Mouse (Mus musculus) cerebellum, postnatal 10 days (tissue): Measurements from ENCODE around the gene Top1.
A peak's percentile ranks its signal among the peaks of the same experiment; 100 is the strongest.
"Not testable (repeated sequence)": the region's sequence is repeated elsewhere in the genome, so short reads cannot be mapped to it uniquely, and the experiment has no call there.

Source experiments
- DNase-seq, 2 experiments: peaks; one replicate each; pipeline ENCODE4 v3.0.0; 2021; ENCODE audit warnings: mixed read lengths in 2 of 2

Gene Top1

DNA sequence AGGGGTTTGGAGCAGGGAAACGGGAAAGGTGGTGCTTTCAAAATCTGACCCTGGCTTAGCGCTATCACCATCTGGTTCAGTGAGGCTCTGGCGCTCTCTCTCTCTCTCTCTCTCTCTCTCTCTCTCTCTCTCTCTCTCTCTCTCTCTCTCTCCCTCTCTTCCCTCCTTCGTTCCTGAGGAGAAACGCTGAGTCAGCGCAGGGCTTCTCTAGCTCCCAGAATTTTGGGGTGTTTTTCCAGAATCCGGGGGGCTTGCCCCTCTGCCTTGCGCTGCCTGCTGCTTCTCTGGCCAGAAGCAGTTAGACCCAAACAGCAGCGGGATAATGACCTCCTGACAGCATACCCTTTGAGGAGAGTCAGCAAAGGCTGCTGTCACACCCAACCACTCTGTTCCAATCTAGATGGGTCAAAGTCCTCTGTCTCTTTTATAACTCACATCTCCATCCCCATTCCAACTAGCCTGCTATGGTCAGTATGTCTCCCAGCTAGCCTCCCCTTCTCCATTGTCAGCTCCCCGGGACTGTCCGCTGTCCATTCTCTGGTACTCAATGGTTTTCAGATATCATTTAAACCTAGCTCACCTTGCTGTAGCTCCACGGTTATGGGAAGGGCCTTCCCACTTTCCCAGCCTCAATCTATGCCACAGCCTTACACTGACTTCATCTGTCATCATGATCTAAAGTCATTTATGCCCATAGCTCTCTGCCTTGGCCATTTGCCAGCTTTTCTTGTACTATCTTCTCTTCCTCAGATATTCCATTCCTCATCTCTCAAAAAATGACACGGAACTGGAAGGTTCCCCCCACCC is 5.6 kb upstream of the Top1 start:
- DNase-seq = peak; percentile 25 to 52

DNA sequence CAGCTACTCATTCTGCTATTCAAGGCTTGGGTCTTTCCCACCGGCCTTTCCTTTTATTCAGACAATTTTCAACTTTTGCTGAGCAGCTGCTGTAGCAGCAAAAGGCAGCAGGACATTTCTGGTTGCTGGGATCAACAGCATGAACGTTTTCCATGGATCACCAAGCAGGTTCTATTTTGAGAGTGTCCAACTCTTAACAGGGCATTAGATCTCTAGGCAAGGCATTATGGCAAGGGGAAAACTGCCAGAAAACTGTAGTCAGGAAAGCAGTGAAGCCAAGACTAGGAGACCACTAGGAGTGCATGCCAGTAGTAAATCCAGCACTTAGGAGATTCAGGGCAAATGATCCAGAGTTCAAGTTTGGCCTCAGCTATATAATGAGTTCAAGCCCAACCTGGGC is 4.5 kb upstream of the Top1 start:
- DNase-seq = peak; percentile 47 to 63

DNA sequence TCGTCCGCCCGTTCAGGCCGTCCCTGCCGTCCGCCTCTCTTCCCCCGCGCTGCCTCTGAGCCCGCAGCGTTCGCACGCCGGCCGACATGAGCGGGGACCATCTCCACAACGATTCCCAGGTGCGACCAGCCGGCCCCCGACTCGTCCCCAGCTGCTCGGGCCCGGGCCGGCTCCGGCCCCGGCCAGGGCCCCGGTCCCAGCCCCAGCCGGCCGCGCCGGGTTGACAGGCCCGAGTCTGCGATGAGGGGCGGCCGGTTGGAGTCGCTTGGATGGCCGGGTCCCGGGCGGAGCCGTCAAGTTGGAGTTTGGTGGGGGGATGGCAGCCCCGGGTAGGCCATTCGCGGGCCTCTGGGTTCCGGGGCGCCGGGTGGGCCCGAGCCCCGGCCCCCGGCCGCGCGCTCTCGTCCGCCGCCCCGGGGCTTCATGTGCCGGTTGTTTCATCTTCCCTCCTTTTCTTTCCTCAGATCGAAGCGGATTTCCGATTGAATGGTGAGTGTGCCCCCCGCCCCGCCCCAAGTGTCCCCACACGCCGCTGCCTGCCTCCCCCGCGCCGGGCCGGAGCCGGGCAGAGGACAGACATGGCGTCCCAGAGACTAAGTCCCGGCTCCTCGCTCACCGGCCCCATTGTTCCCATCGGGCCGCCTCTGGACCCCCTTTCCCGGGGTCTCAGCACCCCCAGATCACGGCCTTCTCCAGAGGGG is 606 bp downstream of the Top1 start:
- peak; percentile 71 to 77 for DNase-seq

DNA sequence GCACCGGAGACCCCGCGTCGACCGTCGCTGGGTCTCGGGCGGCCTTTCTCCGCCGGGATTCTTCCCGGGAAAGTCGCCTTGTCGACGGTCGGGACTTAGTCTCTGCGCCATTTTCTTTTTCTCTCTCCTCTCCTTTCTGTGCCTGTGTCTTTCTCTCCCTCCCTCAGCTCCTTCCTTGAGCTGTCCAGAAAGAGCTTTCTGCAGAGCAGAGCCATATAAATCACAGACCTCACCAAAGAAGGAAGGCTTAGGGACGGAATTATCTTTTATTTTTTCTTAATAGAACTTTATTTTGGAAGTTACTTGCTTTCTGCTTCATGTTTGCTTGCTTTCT is 1.1 kb downstream of the Top1 start:
- DNase-seq = no peak

DNA sequence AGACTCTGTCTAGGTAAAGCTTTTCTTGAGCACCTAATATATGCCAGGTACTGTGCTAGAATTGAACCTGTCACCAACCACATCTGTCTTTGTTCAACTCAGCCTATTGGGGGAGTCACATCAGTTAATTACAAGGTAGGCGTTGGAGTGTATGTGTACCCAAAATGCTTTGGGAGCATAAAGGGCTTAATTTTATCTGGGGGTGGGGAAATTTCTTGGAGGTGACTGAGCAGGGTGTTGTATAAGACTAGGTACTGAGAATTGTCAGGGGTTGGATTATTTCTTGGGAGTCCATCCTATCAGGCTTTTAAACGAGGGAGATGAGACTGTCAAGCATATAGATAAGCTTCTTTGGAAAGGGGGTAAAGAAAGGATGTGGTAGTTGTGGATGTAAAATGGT is 2.4 kb downstream of the Top1 start:
- DNase-seq = no peak

DNA sequence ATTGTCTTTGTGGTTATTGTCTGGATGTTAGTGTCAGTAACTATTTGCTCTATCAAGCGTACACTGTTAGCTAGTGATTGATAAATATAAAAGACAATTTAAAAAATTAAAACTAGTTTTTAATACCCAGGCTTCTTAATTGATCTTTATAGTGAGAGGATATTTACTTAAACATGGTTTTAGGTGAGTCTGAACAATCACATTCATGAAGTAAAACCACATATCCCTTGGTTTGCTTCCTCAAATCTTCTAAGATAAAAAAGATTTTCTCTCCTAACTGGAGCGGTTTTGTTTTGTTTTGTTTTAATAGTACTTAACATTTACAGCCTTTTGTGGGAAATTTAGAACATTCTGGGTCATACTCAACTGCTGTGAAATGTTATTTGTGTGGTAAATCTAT is 3.4 kb downstream of the Top1 start:
- DNase-seq = no peak

DNA sequence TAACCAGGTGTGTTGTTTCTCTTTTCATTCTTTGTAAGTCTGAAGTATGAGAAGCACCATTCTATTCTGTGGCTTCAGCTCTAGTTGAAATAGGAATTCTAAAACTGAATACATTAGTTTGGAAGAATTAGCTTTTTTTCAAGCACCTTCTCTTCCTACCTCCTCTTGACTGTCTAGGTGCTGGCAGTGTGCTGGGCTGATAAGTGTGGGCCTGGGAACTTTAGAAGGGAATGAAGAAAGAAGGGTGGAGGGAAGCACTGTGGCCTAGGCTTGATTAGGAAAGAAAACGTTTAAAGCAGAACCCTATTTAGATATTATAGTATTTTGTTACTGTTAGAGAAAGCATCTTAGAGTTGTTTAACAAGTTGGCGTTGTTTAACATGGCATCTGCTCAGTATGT is 5.5 kb downstream of the Top1 start:
- DNase-seq = no peak

DNA sequence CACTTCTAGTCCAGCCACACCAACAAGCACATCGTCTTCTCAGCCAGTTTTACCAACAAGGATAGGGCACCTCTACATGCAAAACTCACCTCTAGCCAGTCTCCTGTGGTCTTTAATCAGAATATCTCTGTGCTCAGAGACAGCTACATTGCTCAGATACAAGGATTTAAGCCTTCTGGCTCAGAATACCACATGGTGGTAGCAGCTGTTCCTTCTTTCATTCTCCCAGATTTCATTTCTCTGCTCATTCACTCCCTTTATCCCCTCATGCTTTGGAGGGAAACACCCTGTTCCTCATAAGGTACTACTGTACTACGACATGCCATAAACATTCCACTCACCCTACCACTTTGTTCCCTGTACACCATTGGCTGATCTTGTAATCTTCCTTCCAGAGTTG is 7.5 kb downstream of the Top1 start:
- DNase-seq = no peak

DNA sequence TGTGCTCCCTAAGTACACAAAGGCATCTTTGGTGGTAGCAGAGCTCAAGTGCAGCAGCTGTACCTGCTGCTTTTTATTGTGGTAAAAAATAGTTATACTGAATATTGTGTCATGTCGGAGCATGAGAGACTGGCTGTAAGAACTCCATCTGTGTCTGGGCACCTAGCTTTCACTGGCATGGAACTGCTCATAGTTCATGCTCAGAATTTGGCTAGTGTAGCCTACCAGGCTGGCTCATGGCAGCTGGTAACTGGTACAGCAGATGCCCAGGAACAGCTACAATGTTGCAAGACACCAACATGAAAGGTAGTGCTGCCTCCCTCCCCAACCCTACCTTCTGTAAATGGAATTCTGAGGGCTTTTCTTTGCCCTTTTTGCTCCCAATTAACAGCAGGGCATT is 9.9 kb downstream of the Top1 start:
- DNase-seq = peak; percentile 63 to 66

DNA sequence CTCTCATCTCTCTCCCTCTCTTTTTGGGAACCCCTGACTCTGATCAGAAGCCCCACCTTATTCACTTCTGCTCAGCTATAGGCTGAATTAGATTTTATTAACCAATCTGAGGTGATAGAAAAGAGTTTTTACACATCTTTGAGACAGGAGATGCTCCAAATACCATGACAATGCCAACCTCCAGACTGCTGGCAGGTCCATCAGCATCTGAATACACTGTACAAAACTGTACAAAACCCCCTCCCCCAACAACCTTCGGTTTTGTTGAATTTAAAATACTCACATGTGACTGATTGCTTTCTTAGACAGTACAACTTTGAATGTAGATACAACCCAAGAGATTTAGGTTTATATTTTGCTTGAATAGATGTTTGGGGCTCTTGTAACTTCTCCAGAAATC is 10.5 kb downstream of the Top1 start:
- DNase-seq = no peak

DNA sequence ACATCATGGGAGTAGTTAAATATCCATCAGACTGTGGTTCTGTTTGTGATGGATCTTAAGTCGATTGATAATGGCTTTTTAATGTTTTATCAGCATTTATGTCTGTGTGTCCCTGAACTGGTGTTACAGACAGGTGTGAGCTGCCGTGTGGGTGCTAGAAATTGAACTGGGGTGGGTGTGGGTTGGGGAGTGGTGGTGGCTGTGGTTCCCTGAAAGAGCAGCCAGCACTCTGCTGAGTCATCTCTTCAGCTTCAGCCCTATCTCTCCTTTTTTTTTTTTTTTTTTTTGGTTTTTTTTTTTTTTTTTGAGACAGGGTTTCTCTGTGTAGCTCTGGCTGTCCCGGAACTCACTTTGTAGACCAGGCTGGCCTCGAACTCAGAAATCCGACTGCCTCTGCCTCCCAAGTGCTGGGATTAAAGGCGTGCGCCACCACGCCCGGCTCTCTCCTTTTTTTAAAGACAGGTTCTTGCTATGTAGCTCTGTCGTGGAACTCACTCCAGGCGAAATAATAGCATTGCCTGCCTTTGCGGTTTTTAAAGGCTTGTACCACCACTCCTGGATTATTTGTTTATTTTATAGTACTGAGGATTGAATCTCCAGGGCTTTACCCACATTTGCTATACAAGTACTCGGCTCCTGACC is 12.2 kb downstream of the Top1 start:
- DNase-seq = no peak

DNA sequence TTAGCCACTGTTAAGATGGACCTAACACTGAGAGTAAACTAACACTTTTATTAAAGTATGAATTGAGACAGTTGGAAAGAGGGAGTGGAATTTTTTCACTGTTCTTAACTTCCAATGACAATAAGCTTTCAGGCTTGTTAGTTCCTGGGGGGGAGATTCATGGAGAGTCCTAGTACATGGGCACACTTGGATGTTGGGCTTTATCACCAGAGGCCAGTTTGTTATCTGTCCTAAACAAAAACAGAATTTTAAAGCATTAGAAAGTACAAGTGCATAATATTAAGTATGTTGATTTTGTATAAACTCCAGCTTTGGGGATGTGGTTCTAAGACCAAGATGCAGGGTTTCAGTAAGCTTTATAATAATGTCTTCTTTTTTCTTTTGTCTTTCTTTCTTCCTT is 13.1 kb downstream of the Top1 start:
- no peak for DNase-seq

DNA sequence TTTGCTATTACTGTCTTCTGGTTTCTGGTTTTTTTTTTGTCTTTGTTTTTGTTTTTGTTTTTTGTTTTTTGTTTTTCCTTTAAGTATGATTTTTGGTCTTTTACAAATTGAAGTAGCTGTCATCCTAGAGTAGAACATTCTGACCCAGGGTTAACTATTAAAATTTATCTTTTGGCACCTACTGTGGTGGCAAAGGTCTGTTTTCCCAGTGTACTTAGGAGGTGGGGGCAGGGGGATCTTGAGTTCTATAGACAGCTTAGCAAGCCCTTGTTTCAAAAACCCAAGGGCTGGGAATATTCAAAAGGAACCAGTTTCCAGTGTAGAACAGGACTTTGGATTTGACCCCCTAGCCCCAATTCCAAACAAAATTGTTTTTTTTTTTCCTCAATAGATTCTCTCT is 18.7 kb downstream of the Top1 start:
- DNase-seq = no peak

DNA sequence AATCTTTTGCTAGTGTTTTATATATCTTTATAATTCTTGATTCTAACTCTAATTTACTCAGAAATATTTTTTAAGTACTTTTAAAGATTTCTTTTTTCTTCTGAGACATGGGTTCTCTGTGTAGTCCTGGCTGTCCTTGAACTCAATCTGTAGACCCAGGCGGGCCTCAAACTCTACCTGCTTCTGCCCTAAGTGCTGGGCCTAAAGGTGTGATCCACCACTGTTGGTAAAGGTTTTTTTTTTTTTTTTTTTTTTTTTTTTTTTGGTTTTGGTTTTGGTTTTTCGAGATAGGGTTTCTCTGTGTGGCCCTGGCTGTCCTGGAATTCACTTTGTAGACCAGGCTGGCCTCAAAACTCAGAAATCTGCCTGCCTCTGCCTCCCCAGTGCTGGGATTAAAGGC is 19.3 kb downstream of the Top1 start:
- DNase-seq = not testable (repeated sequence)

DNA sequence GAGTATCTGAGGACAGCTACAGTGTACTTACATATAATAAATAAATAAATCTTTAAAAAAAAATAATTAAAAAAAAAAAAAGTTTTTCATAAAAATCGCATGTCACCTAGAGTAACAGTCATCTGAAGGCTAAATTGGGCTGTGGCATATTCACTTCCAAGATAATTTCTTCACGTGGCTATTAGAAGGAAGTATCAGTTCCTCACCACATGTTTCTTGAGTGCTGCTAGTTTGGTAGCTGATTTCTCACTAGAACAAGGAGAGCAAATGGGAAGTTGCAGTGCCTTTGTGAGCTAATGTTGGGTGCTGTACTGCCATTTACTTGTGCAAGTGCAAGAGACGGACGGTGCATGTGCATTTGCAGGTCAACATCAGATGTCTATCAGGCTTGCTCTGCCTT is 21.6 kb downstream of the Top1 start:
- DNase-seq = no peak

DNA sequence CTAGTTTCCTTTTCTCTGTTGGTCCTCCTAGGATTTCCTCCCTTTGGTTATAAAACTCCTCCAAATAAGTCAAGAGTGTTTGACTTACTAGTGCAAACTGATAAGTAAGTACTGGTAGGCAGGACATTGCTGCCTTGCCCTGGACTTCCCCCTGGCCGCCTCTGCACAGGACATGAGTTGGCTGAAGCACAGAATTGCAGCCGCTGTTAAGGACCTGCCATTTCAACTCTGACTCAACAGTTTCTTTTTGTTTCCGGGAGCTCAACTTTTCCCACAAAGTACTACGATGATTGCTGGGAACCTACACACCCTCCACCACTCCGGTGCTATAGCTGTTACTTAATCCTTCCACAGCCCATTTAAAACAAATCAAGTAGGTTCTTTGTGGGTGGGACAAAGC is 54.6 kb downstream of the Top1 start:
- DNase-seq = no peak

DNA sequence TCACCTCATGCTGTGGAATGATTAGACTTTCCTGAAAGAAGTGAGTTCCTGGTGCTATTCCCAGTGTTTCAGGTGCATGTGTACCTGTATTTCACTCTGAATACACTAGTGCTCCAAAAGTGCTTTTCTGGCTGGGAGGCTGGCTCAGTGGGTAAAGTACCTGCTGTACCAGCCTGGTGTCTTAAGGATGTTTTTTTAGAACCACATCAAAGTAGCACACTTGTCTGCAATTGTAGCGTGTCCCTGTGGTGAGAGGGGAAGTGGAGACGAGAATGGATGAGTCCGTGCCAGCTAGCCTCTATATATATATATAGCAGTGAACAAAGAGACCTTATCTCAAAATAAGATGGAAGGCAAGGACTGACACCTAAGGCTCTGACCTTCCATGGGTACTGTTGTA is 55.9 kb downstream of the Top1 start:
- no peak for DNase-seq

DNA sequence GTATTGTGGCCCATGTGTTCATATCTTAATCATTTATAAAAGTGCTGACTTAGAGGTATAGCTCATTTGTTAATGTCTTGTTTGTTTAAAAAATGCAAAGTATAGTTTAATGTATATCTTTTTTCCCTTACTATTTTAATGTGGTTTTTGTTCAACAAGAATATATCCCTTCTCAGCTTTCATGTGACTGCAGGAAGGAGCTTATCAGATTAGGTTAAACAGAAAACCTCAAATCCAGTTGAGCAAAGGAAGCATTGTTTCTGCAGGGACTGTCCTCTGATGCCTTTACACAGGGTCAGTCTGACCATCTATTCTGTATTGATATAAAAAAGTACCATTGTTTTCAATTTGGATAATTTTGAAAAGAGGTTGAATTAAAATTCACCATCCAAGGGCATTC is 57.1 kb downstream of the Top1 start:
- no peak for DNase-seq

DNA sequence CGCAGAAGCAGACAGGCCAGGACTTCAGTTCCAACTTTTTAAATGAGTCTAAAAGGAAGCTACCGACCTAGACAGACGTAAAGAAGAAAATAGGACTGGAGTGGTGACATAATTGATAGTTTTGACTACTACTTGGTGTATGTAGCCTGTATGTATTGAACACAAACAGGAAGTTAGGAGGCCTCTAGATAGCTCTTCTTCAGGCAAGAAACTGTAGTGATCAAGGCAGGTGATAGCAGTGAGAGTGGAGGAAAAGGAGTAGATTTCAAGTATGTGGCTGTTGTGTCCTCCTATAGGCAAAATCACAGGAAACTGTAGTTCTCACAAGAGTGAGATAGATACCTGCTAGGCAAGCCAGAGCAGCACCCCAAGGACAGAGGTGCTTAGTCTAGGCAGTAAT is 62.0 kb downstream of the Top1 start:
- DNase-seq = no peak

DNA sequence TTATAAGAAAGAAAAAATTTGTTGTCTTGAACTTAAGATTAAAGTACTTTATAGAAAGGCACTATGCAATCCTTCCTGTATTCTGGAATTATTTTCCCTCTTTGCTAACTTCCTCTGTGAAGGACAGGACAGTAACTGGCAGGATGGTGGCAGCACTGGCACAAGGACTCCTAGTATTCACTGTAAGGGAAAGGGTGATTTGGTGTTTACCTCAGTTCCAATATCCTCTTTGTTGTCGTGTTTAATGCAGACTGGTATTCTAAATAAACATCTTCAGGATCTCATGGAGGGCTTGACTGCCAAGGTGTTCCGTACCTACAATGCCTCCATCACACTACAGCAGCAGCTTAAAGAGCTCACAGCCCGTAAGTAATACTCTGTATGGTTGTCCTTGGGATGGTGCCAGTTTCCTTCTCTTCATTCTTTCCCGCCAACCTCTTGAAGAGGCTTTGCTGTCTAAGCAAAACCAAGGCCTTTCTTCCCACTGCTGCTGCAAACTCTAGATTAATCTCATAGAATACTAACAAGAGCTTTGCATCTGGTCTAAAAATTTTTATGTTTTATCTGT is 69.9 kb downstream of the Top1 start:
- peak in 1 of 2 experiments; percentile 10 for DNase-seq

DNA sequence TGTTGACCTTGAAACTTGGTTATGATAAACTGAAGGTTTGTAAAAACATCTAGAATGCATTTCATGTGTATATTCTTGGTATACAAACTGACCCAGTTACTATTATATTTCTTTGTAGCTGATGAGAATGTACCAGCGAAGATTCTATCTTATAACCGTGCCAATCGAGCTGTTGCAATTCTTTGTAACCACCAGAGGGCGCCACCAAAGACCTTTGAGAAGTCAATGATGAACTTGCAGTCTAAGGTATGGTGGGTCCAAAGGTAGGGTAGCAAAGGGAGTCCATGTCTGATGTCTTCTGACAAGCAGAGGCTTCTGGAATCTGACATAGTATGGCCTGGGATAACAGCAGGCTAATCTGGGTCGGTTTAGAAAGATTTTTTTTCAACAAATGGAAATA is 71.6 kb downstream of the Top1 start:
- DNase-seq = peak; percentile 76 to 84

DNA sequence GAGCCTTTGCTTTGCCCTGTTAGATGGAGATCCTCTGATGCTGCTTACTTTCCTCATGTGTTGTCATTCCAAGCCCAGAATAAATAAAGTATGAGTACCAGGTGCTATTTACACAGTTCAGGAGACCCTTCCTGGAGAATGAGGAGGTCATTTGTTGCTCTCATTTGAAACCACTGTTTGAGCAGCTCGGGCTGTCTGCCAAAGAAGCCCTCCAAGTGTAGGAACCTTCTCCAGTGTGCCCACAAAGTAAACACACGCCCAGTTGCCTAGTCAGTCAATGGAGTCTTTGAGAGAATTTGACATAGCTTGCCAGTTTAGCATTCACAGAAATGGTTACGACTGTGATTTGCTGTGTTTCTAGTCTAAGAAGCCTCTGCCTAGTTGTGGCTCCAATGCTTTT is 73.1 kb downstream of the Top1 start:
- peak in 1 of 2 experiments; percentile 15 for DNase-seq

DNA sequence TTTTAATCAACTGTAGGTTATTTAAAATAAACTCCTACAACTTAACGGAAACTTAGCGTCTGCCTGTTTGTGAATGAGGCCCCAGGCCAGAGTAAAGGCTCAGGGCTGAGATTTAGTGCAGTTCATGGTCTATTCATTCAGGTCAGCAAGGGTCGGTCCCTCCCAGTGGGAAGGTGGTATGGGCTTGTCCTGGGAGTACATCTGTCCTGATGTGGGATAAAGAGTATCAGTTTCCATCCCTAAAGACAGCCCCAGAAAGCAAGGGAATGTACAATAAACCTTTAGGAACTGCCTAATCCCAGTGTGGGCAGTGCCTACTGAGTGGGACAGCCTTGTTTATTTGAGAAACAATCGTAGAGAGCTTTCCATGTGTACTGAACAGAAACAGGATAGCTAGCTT is 77.0 kb downstream of the Top1 start:
- no peak for DNase-seq
